Mouse (Mus musculus): ENCODE results near the gene Prkd1. TPM values are rescaled to one million over a fixed set of nuclear protein-coding genes. Genes with fewer than 3 reads are reported as not detected.

Gene Prkd1
- polyA plus RNA-seq, 1 experiment, result 0.86 TPM

DNA sequence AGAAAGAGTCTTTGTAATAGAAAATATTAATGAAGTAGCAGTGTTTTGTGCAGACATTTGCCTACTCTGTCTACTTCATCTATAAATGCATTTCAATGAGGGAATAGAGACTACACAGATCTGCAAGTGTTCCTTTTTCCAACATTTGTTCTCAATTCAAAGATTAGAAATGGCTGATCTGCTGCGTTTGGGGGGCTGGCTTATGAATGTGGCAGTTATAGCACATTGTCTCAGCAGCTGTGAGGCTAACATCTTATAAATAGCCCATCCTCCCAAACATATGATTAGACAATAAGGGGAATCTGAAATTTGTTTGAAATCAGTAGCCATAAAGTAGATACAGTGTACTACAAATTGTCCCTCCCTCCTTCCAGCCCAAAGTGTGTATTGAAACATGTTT lies 83.7 kb downstream of the Prkd1 start:
- WGBS, result 67% methylated on average over 1 of the region's 1 CpGs
- DNase-seq (ENCODE audit: low read depth, low spot score), result no peak

DNA sequence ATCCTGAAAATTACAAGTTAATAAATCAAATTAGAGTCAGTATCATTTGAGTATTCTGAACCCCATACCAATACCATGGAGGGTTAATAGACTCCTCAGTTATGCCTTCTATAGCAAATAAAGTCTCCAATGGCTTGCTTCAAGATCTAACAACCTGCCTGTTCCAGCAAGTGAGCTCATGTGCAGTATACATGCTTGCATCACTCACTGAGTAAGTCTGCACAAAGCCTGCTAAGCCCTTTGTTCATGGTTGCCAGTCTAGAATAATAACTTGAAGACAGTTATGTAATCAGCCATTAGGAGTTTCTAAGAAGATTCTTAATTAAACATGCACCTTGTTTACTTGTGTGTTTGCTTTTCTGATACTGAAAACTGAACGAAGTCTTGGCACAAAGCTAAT lies 88.4 kb downstream of the Prkd1 start:
- DNase-seq (ENCODE audit: low read depth, low spot score), result no peak
- WGBS, result 51% methylated on average over 1 of the region's 1 CpGs

DNA sequence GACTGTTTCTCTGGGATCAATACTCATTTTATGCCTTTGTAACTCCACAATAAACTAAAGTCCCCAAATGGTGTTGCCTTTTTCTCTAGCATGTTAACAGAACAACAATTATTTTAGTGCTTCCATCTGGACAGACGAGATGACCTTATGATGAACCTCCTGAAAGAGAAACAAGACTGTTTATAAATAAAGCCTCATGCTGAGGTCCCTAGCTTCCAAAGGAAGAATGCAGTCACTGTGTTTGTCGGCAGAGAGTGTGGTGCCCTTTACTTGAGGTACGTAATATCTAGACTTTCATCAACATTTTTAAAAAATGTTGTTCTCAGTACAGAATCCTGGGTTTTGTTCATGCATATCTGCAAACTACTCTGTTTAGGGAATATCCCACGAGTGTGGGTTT lies 90.7 kb downstream of the Prkd1 start:
- WGBS, result 43% methylated on average over 4 of the region's 4 CpGs

DNA sequence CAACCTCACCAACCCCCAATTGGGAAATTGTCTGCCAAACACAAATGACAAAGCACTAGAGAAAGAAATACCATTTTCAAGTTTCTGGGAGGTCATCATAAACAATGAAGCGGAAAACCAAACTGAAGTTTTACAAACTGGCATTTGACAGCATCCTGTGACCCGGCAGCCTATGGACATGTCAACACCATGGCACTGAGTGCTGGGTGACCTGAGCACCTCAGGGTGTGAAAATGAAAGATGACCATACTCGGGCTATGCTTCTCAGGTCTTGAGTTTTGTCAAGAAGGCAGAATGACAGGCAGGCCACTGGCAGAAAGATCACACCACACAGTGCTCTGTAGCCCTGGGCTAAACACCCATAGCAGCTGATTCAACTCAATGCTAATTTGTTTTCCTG lies 94.7 kb downstream of the Prkd1 start:
- DNase-seq (ENCODE audit: low read depth, low spot score), result no peak
- 71% methylated on average over 3 of the region's 3 CpGs for WGBS

More for the DNA sequence above, 90.7 kb downstream of the Prkd1 start:
- DNase-seq (ENCODE audit: low read depth, low spot score), result no peak

DNA sequence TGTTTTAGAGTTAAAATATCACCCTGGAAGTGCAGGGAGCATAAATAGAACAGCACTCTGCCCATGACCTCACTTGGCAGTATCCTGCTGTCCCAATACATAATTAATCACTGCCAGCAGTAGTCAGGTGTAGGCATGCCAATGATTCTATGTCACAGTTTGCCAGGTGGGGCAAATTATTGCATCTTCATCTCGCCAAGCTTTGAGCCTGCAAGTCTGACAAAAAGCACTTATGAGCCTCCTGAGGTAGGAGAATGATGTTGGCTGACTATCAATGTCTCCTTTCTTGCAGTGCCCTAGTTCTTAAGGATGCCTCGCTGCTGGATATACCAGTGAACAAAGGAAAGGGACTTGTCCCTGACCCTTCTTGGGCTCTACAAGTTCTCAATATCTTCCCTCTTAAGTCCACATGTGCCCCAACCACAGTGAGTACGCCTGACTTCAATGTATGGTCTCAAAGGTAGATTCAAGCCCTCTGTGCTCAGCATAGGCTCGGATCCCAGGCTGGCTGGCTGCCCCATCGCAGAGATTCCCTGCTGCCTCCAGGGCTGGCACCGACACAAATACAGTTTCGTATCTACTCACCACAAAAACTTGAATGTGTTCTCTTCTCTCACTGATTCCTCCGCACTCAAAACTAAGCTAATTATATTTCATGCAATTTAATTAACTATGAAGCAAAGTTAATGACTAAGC lies 98.9 kb downstream of the Prkd1 start:
- no peak for DNase-seq (ENCODE audit: low read depth, low spot score)

DNA sequence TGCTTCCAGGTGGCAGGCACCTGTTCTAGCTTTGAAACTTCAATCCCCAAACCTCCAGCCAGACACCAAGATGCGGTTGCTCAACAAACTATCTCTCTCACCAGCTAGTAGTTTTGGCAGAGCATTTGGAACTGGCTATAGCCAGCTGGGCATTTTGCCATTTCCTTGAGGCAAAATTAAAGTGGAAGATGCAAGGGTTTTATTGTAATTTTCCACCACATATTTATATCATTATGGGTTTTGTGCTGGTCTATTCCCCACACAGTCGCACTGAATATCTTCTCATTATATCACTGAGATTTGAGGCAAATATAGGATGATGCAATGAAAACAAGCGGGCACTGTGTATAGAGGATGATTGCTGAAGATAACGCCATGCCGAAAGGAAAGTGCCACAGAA lies 102.5 kb downstream of the Prkd1 start:
- WGBS, result 69% methylated on average over 5 of the region's 5 CpGs
- no peak for DNase-seq (ENCODE audit: low read depth, low spot score)

More for the DNA sequence above, 98.9 kb downstream of the Prkd1 start:
- WGBS, result 73% methylated on average over 8 of the region's 8 CpGs

DNA sequence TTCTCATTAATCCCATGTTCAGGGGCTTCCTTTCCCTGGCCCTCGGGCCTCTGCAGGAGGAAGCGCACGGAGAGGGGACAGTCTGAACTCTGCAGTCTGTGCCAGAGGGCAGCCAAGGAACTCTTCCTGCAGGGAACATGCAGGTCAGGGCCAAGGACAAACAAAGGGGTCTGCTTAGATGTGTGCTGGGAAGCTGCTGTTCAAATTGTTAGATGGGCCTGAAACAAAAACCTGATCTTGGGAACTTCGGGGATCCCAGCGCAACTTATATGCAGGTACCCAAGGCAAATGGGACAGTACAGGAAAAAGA lies 103.3 kb downstream of the Prkd1 start:
- no peak for DNase-seq (ENCODE audit: low read depth, low spot score)
- WGBS, result 75% methylated on average over 5 of the region's 5 CpGs

DNA sequence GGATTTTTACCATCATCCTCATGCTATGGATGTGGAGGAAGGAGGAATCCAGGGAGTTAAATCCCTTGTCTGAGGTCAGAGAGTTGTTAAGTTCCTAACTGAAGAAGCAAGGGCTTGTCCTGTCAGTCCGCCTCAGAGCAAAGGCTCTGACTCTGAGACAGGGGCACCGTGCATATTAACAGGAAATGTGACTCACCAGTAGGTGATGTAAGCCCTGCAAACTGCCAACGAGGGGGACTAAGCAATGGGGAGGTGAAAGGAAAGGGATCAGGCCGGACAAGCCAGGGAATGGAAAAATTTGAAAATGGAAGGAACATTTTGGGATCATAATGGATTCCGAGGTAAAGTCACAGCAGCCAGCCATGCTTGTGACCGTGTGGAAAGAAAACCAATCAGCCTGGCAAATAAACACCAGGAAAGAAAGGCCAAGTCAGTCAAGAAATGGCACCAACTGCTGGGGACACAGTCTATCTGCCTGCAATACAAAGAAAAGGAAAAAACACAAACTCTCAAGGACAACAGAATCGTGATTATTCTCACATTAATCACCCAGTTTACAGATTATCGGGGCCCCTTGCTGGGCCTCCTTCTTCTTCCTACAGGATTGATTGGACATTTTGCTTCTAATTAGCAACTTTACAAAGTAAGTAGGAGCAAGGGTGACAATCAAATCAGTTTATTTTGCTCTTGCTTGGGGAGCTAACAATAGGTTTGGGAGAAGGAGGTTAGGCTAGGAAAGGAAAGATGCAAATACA lies 103.9 kb downstream of the Prkd1 start:
- DNase-seq (ENCODE audit: low read depth, low spot score), result no peak

DNA sequence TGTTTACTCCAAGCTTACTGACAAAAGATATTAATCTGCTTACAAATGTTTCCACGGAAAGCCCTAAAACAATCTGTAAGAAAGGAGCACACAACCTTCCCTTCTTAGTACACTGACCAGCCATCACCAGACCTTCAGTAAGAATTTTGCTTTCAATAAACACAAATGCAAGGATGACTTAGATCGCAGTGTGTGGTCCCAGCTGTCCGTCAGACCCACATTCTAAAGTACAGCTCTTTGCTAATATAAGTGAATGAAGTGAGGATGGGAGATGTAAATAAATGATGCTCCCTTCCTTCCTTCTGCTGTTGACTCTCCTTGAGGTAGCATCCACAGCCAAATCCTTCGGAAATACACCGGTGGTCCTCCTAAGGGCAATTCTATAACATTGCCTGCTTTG lies 108.1 kb downstream of the Prkd1 start:
- no peak for DNase-seq (ENCODE audit: low read depth, low spot score)
- 74% methylated on average over 5 of the region's 5 CpGs for WGBS

More for the DNA sequence above, 103.9 kb downstream of the Prkd1 start:
- 49% methylated on average over 8 of the region's 8 CpGs for WGBS

DNA sequence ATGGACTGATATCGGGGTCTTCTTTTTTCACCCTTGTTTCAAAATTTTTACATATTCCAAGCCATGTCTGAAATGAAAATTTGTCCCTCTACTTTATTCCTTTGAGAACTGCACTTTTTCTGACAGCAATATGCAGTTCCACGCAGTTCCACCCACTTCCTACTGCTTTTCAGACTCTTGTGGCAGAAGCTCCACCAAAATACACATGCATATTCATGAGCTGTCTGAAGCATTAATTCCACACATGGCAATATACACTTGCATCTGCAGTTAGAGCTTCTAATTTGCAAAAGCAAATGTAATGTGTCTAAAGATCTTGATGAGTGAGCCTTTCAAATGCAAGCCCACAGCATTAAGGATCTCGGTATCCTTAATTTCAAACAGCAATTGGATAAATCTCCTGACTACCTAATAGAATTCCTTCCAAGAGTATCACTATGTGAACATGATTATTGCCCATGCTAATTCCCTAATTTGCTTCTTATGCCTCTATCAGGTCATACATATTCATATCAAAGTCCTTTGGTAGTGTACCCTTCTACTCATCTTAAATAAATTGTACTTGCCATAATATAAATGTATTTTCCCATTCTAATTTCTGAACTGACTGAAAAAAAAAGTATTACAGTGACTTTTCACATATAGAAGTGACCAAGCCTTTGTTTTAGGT lies 110.5 kb downstream of the Prkd1 start:
- 87% methylated on average over 3 of the region's 3 CpGs for WGBS
- no peak for DNase-seq (ENCODE audit: low read depth, low spot score)

DNA sequence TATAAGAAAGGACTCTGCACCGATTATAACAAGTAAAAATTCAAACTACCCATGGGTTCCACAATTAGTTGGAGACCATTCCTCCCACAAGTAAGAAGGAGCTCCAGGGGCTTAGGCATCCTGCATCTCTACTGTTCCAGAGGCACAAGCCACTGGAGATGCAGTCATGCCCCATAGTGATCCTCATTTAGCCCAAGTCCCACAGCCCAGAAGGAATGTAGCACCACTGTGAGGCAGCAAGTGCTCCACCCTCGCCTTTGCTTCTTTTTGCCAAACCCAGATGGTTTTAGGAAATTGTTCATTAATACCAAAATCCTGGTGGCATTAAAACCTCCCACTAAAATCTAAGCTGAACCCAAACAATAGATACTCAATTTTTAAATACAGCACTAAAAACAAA lies 111.1 kb downstream of the Prkd1 start:
- no peak for DNase-seq (ENCODE audit: low read depth, low spot score)
- 73% methylated on average over 2 of the region's 2 CpGs for whole genome bisulfite sequencing

DNA sequence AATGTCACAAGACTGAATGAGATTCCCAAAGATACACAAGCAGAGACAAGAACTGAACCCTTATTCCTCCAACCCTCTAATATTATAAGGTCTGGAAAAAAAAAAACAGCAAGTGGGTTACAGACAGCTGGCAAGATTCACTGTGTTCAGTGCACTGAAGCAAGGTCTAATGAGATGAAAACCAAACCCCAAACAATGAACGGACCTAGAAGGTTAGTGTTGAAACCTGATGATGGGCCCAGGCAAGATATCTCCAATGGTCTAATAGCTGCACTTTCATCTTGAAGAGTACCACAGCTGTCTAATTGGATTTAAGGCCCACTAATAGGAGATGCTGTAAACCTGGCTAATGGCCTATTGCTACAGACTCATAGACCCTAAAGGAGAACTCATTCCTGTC lies 111.9 kb downstream of the Prkd1 start:
- no peak for DNase-seq (ENCODE audit: low read depth, low spot score)
- WGBS, result 76% methylated on average over 1 of the region's 1 CpGs

DNA sequence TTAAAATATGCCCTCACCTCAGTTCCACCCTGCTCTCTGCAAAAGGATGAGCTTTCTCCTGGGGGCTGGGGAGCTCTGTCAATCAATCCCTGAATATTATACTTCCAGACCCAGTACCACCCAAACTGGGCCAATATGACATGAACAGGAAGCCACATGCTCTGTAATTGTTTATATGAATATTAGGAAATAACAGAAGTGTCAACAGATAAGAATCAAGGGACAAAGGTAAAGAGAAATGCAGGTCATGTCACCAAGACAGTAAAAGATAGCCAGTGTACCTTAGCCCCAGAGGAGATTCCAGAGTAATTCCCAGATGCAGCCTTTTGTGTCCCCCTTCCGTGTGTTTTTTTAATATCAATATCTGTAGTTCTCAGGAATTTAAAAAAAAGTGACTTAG lies 120.3 kb downstream of the Prkd1 start:
- no peak for DNase-seq (ENCODE audit: low read depth, low spot score)
- 64% methylated on average over 1 of the region's 1 CpGs for WGBS

DNA sequence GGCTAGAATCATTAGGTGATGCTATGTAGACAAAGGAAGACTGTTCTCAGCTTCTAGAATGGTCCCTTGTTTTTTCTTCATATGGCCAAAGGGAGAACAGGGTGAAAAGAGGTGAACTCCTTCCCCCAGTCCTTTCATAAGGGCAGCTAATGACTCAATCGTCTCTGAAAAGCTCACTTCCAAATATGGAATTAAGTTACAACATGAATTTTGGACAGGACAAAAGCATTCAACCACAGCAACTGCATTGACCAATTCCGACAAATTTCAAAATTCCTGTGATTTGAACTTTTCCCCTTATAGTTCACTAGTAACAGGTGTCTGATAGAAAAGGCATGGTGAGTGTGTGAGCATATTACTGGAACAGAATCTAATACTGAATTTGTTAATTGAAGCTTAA lies 124.8 kb downstream of the Prkd1 start:
- 63% methylated on average over 2 of the region's 2 CpGs for WGBS
- no peak for DNase-seq (ENCODE audit: low read depth, low spot score)

DNA sequence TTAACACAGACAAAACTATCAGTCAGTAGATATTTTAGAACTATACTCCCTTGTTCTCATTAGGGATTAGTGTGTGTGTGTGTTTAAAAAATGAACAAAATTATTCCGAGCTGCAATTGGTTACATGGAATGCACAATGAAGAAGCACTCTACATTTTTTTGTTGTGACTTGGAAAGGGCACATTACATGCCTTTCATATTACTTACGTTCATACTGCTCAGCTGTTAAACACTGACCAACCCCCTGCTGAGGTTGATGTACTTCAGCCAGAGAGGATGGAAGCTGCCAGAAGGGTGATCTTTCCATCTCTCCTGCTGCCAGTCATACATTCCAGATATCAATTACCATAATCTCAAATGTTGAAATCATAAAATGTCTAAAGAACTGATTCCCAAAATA lies 134.4 kb downstream of the Prkd1 start:
- WGBS, result 78% methylated on average over 2 of the region's 2 CpGs
- no peak for DNase-seq (ENCODE audit: low read depth, low spot score)

DNA sequence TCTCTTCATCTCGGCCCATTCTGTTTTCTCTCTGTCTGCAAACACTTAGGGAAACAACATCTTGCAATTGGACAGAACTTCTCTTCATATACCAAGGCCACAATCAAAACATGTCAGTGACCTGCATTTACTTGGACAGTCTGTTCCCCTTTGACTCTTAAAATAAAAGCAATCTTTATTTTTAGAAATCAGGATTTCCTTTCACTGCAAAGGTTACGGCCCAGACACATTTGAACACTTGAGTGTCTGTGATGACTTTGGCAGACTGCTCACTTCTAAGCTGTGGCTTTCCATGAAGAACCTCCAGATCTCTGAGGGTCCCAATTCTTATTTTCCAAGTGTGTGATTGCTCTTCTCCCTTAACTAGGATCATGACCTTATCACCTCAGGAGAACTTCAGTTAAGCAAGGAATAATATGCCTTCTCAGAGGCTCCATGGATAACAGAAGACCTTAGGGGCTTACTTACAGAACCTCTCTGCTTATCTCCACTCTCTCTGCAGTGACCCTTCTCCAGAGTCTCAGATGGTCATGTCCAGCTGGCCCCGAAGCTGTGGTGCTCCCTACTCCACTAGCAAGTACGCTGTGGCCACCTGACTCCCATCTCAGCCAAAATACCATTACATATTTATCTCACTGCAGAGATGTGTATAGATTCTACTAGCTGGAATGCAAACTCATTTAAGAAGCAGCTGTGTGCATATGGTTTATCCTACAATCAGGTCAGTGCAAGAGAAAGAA lies 137.2 kb downstream of the Prkd1 start:
- no peak for DNase-seq (ENCODE audit: low read depth, low spot score)
- WGBS, result 70% methylated on average over 4 of the region's 4 CpGs

DNA sequence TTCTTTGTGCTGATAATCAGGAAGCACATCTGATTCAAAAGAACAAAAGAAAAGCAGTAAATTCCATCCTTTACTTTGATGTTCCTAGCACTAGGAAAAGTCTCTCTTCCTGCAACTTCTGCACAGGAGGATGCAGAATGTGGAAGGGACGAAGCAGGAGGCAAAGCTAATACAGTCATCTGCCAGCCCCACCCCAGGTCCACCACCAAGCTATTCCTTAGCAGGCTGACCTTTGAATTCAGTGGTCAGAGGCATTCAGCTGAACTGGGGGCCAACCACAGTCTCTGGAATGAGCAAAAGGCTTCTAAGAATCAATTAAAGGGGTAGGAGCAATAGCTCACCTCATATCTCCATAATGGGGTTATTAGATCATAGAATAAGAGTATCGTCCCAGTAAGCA lies 140.1 kb downstream of the Prkd1 start:
- 74% methylated on average over 2 of the region's 2 CpGs for WGBS
- no peak for DNase-seq (ENCODE audit: low read depth, low spot score)

DNA sequence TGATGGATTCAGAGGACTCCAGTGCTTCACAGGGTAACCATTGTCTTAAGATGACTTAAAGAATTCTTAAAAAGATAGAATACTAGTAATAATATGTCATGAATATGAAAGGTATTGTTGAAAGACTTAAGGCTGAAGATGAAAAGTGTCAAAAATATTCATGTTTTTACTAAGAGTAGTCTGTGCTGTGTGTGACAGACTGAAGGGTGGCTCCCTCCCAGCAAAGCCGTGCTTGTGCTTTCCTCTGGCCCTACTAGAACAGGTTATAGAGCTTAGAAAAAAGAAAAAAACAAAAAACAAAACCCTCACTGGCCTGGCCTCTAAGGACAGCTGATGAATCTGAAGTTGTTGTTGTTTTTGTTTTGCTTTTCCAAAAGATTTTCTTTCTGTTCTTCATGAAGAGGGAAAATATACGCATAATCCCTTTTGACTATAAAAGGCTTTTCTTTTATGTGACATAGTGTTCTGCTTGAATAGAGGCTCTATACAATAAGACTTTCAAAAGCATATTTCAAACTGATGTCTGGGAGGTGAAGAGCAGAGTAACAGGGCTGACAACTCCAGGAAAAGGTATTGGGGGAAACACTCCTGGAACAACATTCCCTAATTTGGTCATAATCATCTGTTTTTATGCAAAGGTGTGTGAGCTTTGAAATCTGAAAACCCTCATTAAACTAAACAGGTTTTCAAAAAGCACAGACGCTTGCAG lies 148.9 kb downstream of the Prkd1 start:
- 81% methylated on average over 3 of the region's 3 CpGs for WGBS
- no peak for DNase-seq (ENCODE audit: low read depth, low spot score)

DNA sequence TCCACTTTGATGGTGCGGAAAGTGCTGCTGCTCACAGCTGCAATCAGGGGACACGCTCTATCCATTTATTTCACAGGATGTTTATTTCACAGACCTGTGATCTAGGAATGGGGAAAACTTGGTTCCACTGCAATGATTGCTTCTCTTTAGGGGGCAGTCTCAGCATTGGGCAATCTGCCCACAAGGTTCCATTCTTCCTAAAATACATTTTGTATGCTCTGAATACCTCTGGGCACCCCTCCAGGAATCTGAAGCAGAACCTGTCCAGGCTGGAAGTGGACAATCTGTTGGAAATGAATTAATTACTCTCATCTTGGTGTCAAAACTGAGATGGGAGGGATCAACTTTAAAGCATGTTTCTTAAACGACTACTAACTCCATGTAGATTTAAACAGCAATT lies 152.9 kb downstream of the Prkd1 start:
- 73% methylated on average over 3 of the region's 3 CpGs for WGBS
- no peak for DNase-seq (ENCODE audit: low read depth, low spot score)

DNA sequence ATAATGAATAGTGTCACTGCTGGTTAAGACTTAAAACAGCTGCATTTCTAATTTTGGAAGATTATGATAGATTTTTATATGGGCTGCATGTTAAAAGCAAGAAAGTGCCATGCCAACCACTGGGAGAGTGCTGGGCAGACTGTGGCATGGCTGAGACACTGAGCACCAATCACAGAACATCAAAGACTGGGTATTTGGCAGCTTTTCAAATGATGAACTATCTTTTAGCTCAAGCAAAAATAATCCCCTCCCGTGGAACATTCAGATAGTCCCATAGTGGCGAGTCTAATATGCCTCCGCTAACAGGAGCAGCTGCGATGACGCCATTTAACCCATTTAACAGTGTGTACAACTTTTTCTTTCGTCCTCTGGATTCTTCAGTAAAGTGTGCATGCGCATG lies 169.1 kb downstream of the Prkd1 start:
- WGBS, result 83% methylated on average over 7 of the region's 7 CpGs
- DNase-seq (ENCODE audit: low read depth, low spot score), result no peak
